Mouse (Mus musculus) C2C12 (cell line): Measurements from ENCODE around the gene AA467197.

ENCODE experiments used
- CEBPB ChIP-seq: IDR thresholded peaks from one replicate; pipeline ENCODE4 v1.6.1; 2011; ENCODE audit warnings: low read depth, mild to moderate bottlenecking, control low read depth, moderate library complexity
- CTCF ChIP-seq: IDR thresholded peaks from one replicate; pipeline ENCODE4 v1.5.1; 2011; ENCODE audit not compliant: control insufficient read depth, insufficient read depth, insufficient read length
- MAX ChIP-seq: IDR thresholded peaks from one replicate; pipeline ENCODE4 v1.6.1; 2011; ENCODE audit warnings: mild to moderate bottlenecking, control low read depth
- MYOG ChIP-seq: IDR thresholded peaks from one replicate; pipeline ENCODE4 v1.6.1; 2011; ENCODE audit not compliant: control insufficient read depth, insufficient read length; ENCODE audit errors: extremely low read depth
- USF1 ChIP-seq: IDR thresholded peaks from one replicate; pipeline ENCODE4 v1.6.1; 2011; ENCODE audit warnings: low read depth, mild to moderate bottlenecking, control low read depth, moderate library complexity

DNA sequence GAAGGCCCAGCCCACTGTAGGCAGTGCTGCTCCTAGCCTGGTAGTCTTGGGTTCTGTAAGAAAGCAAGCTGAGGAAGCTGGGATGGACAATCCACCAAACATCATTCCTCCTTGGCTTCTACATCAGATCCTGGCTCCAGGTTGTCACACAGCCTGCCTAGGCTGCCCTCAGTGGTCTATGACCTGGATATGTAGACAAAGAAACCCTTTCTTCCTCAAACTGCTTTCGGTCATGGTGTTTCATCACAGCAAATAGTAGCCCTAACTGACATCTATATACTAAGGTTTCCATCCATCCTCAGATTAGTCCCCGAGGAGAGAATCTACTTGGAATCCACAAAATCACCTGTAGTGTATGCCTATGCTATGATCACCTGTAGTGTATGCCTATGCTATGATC, 38.3 kb downstream of the AA467197 start:
- TF ChIP-seq CTCF = no peak
- TF ChIP-seq MYOG = no peak
- no peak for TF ChIP-seq MAX
- no peak for TF ChIP-seq CEBPB
- TF ChIP-seq USF1 = no peak
